Mouse (Mus musculus): ENCODE results near the gene Col19a1. TPM values are rescaled to one million over a fixed set of nuclear protein-coding genes. Genes with fewer than 3 reads are reported as not detected.
"Not testable (repeated sequence)": the region's sequence is repeated elsewhere in the genome, so short reads cannot be mapped to it uniquely, and the experiment has no call there.

The Col19a1 gene
- polyA plus RNA-seq (2015; fragmentation: Nextera tagmentation; extraction: Ambion mirVana), result 0.26 and 0.30 TPM in 2 replicates

- H3K27ac ChIP-seq, result no peak within 1 kb of the TSS
- peak within 1 kb of the TSS; percentile 45 for H3K9ac ChIP-seq
- peak within 1 kb of the TSS; percentile 98 for H3K4me2 ChIP-seq
- WGBS, result 2% methylated on average over 22 of the region's 22 CpGs
- peak within 1 kb of the TSS; percentile 54 for H3K4me3 ChIP-seq (replicated peaks)
- H3K27me3 ChIP-seq, result peaks cover 74% of the 10 kb centered on the region
- no peaks in the 10 kb centered on the region for H3K36me3 ChIP-seq
- no peaks in the 10 kb centered on the region for H3K9me3 ChIP-seq (replicated peaks)
- H3K4me1 ChIP-seq, result peaks cover 14% of the 10 kb centered on the region
- ATAC-seq (replicated peaks; ENCODE audit: low FRiP score), result peak; percentile 55
Measured at GRCm38 (mm10) chr1:24587141-24587541, at the start of gene Col19a1. Gene Col19a1, minus strand, starts transcription at chr1:24587472.

- no peak for ATAC-seq (replicated peaks; ENCODE audit: low FRiP score)
- Histone ChIP-seq H3K9me3 (replicated peaks) (no peaks in the 10 kb centered on the region), H3K4me2 (peak overlapping the region; percentile 35), H3K27ac (no peak overlapping the region), H3K36me3 (no peaks in the 10 kb centered on the region), H3K4me1 (no peaks in the 10 kb centered on the region), H3K9ac (no peak overlapping the region), H3K27me3 (peaks cover 2% of the 10 kb centered on the region; the same call in 1 of the 2 replicates), H3K4me3 (replicated peaks) (no peak overlapping the region)
- WGBS, result 35% methylated on average over 14 of the region's 14 CpGs
Measured at GRCm38 (mm10) chr1:24633553-24634132, 46.4 kb upstream of the Col19a1 start.

DNA sequence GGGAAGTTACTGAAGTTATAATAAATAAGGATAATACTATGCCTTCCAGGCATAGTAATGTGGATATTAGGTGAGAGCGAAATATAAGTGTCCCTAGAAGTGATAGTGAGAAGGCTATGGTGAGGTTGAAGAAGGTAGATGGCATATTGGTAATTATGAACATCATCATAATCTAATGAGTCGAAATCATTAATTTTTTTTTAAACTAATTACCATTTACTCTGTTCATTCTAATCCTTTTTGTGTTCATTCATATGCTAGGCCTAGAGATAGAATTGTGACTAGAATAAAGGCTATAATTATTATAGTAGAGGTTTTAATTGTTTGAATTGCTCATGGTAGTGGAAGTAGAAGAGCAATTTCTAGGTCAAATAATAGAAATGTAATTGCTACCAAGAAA is 25.3 kb upstream of the Col19a1 start:
- H3K27ac ChIP-seq; H3K4me2 ChIP-seq; H3K4me1 ChIP-seq; H3K9me3 ChIP-seq (replicated peaks); ATAC-seq (replicated peaks; ENCODE audit: low FRiP score); H3K9ac ChIP-seq; H3K27me3 ChIP-seq; H3K4me3 ChIP-seq (replicated peaks); H3K36me3 ChIP-seq: not testable (repeated sequence)
- WGBS, result 0% methylated on average over 2 of the region's 2 CpGs

DNA sequence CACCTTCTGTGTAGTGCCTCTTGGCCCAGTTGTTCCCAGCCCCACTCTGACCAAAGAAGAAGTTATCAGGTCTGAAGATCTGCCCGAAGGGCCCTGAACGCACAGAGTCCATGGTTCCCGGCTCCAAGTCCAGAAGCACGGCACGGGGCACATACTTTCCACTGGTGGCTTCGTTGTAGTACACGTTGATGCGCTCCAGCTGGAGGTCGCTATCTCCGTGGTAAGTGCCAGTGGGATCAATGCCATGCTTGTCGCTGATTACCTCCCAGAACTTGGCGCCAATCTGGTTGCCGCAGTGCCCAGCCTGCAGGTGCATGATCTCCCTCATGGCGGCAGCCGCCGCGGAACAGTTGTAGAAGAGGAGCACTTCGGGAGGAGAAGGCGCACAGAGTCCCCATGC is 7.8 kb upstream of the Col19a1 start:
- WGBS, result 97% methylated on average over 19 of the region's 19 CpGs

GRCm38 (mm10) chr1:24586370-24587140 is 717 bp downstream of the Col19a1 start:
- H3K36me3 ChIP-seq, result no peaks in the 10 kb centered on the region
- H3K9me3 ChIP-seq (replicated peaks), result no peaks in the 10 kb centered on the region
- H3K4me2 ChIP-seq, result peak overlapping the region; percentile 98
- H3K9ac ChIP-seq, result peak overlapping the region; percentile 45
- peaks cover 77% of the 10 kb centered on the region for H3K27me3 ChIP-seq
- H3K27ac ChIP-seq, result no peak overlapping the region
- H3K4me1 ChIP-seq, result peaks cover 14% of the 10 kb centered on the region
- peak overlapping the region; percentile 54 for H3K4me3 ChIP-seq (replicated peaks)
- ATAC-seq (replicated peaks; ENCODE audit: low FRiP score), result peak; percentile 93
- WGBS, result under 1% methylated on average over 67 of the region's 72 CpGs

More for the DNA sequence above, 7.8 kb upstream of the Col19a1 start:
- Histone ChIP-seq H3K36me3 (no peaks in the 10 kb centered on the region), H3K4me2 (no peak overlapping the region), H3K27ac (no peak overlapping the region), H3K9me3 (replicated peaks) (no peaks in the 10 kb centered on the region), H3K4me3 (replicated peaks) (no peak overlapping the region), H3K27me3 (peaks cover 10% of the 10 kb centered on the region; the same call in 1 of the 2 replicates), H3K9ac (no peak overlapping the region), H3K4me1 (no peaks in the 10 kb centered on the region)
- ATAC-seq (replicated peaks; ENCODE audit: low FRiP score), result no peak

- Histone ChIP-seq H3K4me3 (replicated peaks) (no peak overlapping the region), H3K4me1 (no peaks in the 10 kb centered on the region), H3K9me3 (replicated peaks) (no peaks in the 10 kb centered on the region), H3K9ac (no peak overlapping the region), H3K36me3 (no peaks in the 10 kb centered on the region), H3K4me2 (no peak overlapping the region), H3K27me3 (peaks cover 14% of the 10 kb centered on the region; the same call in 1 of the 2 replicates), H3K27ac (no peak overlapping the region)
- 73% methylated on average over 8 of the region's 8 CpGs for WGBS
- no peak for ATAC-seq (replicated peaks; ENCODE audit: low FRiP score)
Measured at GRCm38 (mm10) chr1:24572602-24573001, 14.7 kb downstream of the Col19a1 start.

GRCm38 (mm10) chr1:24564113-24564512 is 23.2 kb downstream of the Col19a1 start:
- H3K9ac ChIP-seq, result no peak overlapping the region
- H3K27me3 ChIP-seq, result peaks cover 22% of the 10 kb centered on the region
- H3K4me1 ChIP-seq, result peaks cover 3% of the 10 kb centered on the region; the same call in 1 of the 2 replicates
- H3K36me3 ChIP-seq, result no peaks in the 10 kb centered on the region
- no peak for ATAC-seq (replicated peaks; ENCODE audit: low FRiP score)
- no peak overlapping the region for H3K4me3 ChIP-seq (replicated peaks)
- no peak overlapping the region for H3K4me2 ChIP-seq
- no peak overlapping the region for H3K27ac ChIP-seq
- no peaks in the 10 kb centered on the region for H3K9me3 ChIP-seq (replicated peaks)
- 51% methylated on average over 2 of the region's 2 CpGs for WGBS

GRCm38 (mm10) chr1:24558005-24558404 is 29.3 kb downstream of the Col19a1 start:
- Histone ChIP-seq H3K4me1 (0 out of 2 replicates have a peak, but pooled peaks cover 6% of the 10 kb centered on the region), H3K4me3 (replicated peaks) (no peak overlapping the region), H3K27me3 (peaks cover 25% of the 10 kb centered on the region), H3K4me2 (no peak overlapping the region), H3K9ac (no peak overlapping the region), H3K9me3 (replicated peaks) (no peaks in the 10 kb centered on the region), H3K36me3 (no peaks in the 10 kb centered on the region), H3K27ac (no peak overlapping the region)
- WGBS, result 47% methylated on average over 10 of the region's 10 CpGs
- ATAC-seq (replicated peaks; ENCODE audit: low FRiP score), result no peak

DNA sequence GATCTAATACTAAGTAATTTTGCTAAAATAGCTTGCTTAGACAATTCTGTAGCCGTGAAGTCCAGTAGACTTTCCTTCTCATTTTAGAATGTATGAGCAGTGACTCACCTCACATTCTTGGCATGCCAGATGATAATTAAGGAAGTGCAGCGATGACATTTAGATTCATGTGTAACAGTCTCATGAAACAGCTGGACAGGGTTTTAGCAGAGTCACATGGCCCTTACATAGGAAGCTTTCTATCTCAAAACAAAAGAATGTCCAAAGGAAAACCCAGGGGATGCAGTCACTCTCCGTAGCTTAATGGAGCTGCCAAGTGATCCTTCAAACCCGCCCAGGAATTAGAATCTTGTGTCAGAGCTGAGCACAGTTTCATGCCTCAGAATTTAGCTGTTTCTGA is 33.8 kb downstream of the Col19a1 start:
- H3K36me3 ChIP-seq, result no peaks in the 10 kb centered on the region
- 0 out of 2 replicates have a peak, but pooled peaks have one; percentile 18 for ATAC-seq (replicated peaks; ENCODE audit: low FRiP score)
- H3K27me3 ChIP-seq, result peaks cover 14% of the 10 kb centered on the region
- H3K9me3 ChIP-seq (replicated peaks), result no peaks in the 10 kb centered on the region
- H3K27ac ChIP-seq, result no peak overlapping the region
- no peak overlapping the region for H3K9ac ChIP-seq
- H3K4me1 ChIP-seq, result peaks cover 13% of the 10 kb centered on the region; the same call in 1 of the 2 replicates
- 33% methylated on average over 4 of the region's 4 CpGs for WGBS
- no peak overlapping the region for H3K4me3 ChIP-seq (replicated peaks)
- no peak overlapping the region for H3K4me2 ChIP-seq

DNA sequence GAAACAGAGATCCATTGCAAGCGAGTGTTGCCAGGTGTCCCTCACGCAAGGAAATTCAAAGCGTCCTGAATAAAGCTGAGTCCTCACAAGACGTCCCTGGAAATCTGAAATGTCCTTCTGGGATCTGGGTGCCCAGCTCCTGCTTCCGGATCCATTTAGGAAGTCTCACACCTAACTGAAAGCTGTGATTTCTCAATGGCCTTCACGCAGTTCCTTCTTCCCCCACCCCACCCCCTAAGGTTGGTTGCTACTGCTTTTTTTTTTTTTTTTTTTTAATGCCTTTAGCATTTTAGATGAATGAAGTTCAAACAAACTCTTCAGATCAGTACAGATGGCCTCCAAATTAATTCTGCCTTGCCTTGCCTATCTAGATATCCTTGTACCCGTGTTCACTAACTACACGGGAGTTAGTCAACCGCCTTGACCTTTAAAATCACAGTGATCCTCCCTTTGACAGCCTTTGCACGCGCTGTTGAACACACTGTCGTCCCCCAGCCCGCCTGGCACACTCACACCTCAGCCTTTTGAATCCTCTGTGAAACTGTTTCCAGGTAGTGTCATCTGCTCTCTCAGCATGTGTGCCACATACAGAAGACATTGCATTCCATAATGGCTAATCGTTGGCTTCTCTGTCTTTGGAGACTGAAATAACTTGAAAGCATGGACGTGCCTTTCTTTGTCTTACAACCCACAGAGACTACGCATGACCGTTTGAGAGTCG is 36.6 kb downstream of the Col19a1 start:
- H3K4me2 ChIP-seq, result 0 out of 2 replicates have a peak overlapping the region, but pooled peaks have one; percentile 6
- H3K27me3 ChIP-seq, result no peaks in the 10 kb centered on the region
- H3K9ac ChIP-seq, result no peak overlapping the region
- H3K27ac ChIP-seq, result no peak overlapping the region
- H3K4me1 ChIP-seq, result peaks cover 9% of the 10 kb centered on the region; the same call in 1 of the 2 replicates
- 67% methylated on average over 18 of the region's 18 CpGs for WGBS
- no peak for ATAC-seq (replicated peaks; ENCODE audit: low FRiP score)
- no peak overlapping the region for H3K4me3 ChIP-seq (replicated peaks)
- H3K9me3 ChIP-seq (replicated peaks), result no peaks in the 10 kb centered on the region
- H3K36me3 ChIP-seq, result no peaks in the 10 kb centered on the region

DNA sequence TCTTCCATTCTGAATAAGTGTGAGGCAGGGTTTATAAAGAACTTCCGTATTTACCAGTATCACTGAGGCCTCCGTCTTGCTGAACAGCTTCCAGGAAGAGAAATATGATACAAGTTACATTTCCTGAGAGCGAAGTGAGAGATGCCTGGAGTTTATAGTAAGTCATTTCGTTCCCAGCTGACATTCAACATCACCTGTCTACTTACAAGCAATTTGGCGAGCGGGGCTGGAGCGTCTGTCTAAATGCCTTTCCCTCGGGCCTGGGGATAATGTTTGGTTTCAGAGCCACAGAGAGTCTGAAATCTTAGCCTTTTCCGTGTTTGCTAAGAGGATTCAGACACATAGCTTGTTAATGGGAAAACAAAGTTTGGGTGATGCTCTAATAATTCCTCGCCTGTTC is 37.2 kb downstream of the Col19a1 start:
- Histone ChIP-seq H3K4me2 (peak overlapping the region; percentile 6; the same call in 1 of the 2 replicates), H3K4me3 (replicated peaks) (no peak overlapping the region), H3K27ac (0 out of 2 replicates have a peak overlapping the region, but pooled peaks have one; percentile 41), H3K9ac (no peak overlapping the region), H3K36me3 (no peaks in the 10 kb centered on the region), H3K4me1 (peaks cover 9% of the 10 kb centered on the region; the same call in 1 of the 2 replicates), H3K27me3 (no peaks in the 10 kb centered on the region), H3K9me3 (replicated peaks) (no peaks in the 10 kb centered on the region)
- WGBS, result 44% methylated on average over 10 of the region's 10 CpGs
- no peak for ATAC-seq (replicated peaks; ENCODE audit: low FRiP score)
